Mouse (Mus musculus) ES-E14 (cell line): Measurements from ENCODE around the gene Dnah14. TPM values are rescaled to one million over a fixed set of nuclear protein-coding genes. Genes with fewer than 3 reads are reported as not detected.

ENCODE experiments used
- DNase-seq: peaks from one replicate; pipeline ENCODE4 v3.0.0-alpha.2; 2013; ENCODE audit warnings: low read depth, low spot score
- H3K27ac ChIP-seq: 2 replicates; pipeline ENCODE4 v1.5.1; 2012; ENCODE audit warnings: low read depth, mild to moderate bottlenecking, low read length, moderate library complexity, mixed read lengths; ENCODE audit not compliant: poor library complexity, insufficient read depth, severe bottlenecking
- H3K36me3 ChIP-seq: 2 replicates; pipeline ENCODE4 v1.6.1; 2012; ENCODE audit warnings: mild to moderate bottlenecking, low read length, moderate library complexity, mixed read lengths; ENCODE audit not compliant: control insufficient read depth, poor library complexity, insufficient read depth, severe bottlenecking
- H3K4me1 ChIP-seq, 2 experiments: fragments of 150-350 bp in 1 of 2; sonication (generic) in 1 of 2; 2 replicates each; pipeline ENCODE4 v1.6.1; 2012; ENCODE audit warnings: low read length in 2 of 2, mild to moderate bottlenecking in 1 of 2, mixed read lengths in 1 of 2; ENCODE audit not compliant: control insufficient read depth in 2 of 2, insufficient read depth in 2 of 2, poor library complexity in 1 of 2
- H3K4me3 ChIP-seq, 2 experiments: fragments of 150-350 bp in 1 of 2; sonication (generic) in 1 of 2; 2 replicates each; pipeline ENCODE4 v1.5.1; 2012; ENCODE audit warnings: low read length in 2 of 2, low read depth in 1 of 2, mild to moderate bottlenecking in 1 of 2, mixed read lengths in 1 of 2; ENCODE audit not compliant: insufficient read depth in 1 of 2, poor library complexity in 1 of 2, severe bottlenecking in 1 of 2
- H3K9ac ChIP-seq: 2 replicates; pipeline ENCODE4 v1.6.1; 2012; ENCODE audit warnings: low read depth, mild to moderate bottlenecking, low read length, mixed read lengths; ENCODE audit not compliant: poor library complexity, insufficient read depth, severe bottlenecking
- H3K9me3 ChIP-seq: fragments of 150-350 bp; sonication (generic); 2 replicates; pipeline ENCODE4 v1.6.1; 2012; ENCODE audit warnings: low read depth, mild to moderate bottlenecking, low read length; ENCODE audit not compliant: control insufficient read depth, insufficient read depth
- CHD2 ChIP-seq: IDR thresholded peaks from 2 replicates; pipeline ENCODE4 v1.6.1; 2014; ENCODE audit warnings: mild to moderate bottlenecking, low read depth, low read length, inconsistent platforms
- HCFC1 ChIP-seq: IDR thresholded peaks from 2 replicates; pipeline ENCODE4 v1.6.1; 2012; ENCODE audit warnings: low read length, inconsistent platforms, borderline replicate concordance; ENCODE audit not compliant: insufficient read depth
- MAFK ChIP-seq: IDR thresholded peaks from 2 replicates; pipeline ENCODE4 v1.6.1; 2014; ENCODE audit warnings: mild to moderate bottlenecking, low read depth, low read length, inconsistent platforms; ENCODE audit not compliant: insufficient read depth
- ZC3H11A ChIP-seq: IDR thresholded peaks from 2 replicates; pipeline ENCODE4 v1.6.1; 2012; ENCODE audit warnings: low read depth, mild to moderate bottlenecking, inconsistent platforms, low read length, borderline replicate concordance
- ZNF384 ChIP-seq: IDR thresholded peaks from 2 replicates; pipeline ENCODE4 v1.6.1; 2012; ENCODE audit warnings: low read depth, low read length, inconsistent platforms
- in situ Hi-C, 2 experiments: fragments of 600-800 bp; cut with MboI; formaldehyde crosslinking; loops; one replicate each; pipeline ENCODE4 v1.15.1; 2025; ENCODE audit warnings: low sequenced_read_pairs in 2 of 2, inconsistent platforms in 1 of 2; ENCODE audit not compliant: unreplicated experiment in 2 of 2
- total RNA-seq: library from RNA; depleted of rRNA; stranded (reverse); fragments of 300-350 nt; gene quantifications from 2 replicates; pipeline ENCODE4 v1.2.3, GENCODE M21; 2012

Dnah14 gene
- total RNA-seq, 1 experiment = 1.9 TPM

DNA sequence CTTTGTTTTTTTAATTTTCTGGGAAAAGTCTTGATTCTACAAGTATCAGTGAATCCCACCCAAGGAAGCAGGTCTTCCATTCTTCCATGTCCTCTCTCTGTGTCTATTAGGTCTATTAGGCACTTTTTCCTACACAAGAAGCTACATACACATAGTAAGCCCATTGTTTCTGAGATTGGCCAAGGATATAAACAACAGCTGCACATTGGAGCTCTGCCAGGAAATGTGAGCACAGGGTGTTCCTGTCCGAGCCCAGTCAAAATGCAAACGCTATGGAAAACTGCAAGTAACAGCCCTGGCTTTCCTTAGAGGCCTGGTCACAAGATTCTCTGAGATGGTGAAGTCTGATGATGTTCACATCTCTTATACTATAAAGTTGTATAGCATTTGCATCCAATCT, 217.2 kb downstream of the Dnah14 start:
- no peak for DNase-seq
- Histone ChIP-seq H3K9me3 (no peaks in the 10 kb centered on the region), H3K4me1 (no peaks in the 10 kb centered on the region), H3K4me3 (no peak overlapping the region), H3K27ac (no peak overlapping the region), H3K36me3 (no peaks in the 10 kb centered on the region), H3K9ac (no peak overlapping the region)
- TF ChIP-seq MAFK (no peak), HCFC1 (no peak), ZNF384 (no peak), ZC3H11A (no peak), CHD2 (no peak)
- in situ Hi-C loops = no loop called here

DNA sequence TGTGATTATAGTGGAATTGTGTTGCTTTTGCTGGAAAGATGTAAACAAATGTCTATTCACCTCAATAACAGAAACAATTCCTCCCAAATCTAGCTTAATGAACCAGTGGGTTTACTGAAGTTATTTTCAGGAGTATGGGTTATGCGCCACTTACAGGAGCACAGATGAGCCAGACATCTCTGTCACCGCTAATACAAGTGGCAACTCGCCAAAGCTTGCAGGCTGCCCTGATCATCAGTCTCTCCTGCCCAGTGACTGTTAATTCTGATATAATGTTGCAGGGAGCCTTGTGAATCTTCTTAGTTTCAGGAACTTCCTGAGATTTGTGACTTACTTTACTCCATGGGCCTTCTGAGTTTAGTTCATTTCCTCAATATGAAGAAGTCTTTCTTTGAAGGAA, 223.6 kb downstream of the Dnah14 start:
- Histone ChIP-seq H3K9ac (no peak overlapping the region), H3K27ac (no peak overlapping the region), H3K4me3 (no peak overlapping the region), H3K9me3 (no peaks in the 10 kb centered on the region), H3K4me1 (no peaks in the 10 kb centered on the region), H3K36me3 (no peaks in the 10 kb centered on the region)
- no peak for DNase-seq
- in situ Hi-C loops = no loop called here
- TF ChIP-seq HCFC1 (no peak), ZNF384 (no peak), CHD2 (no peak), MAFK (no peak), ZC3H11A (no peak)

GRCm38 (mm10) chr1:181800667-181801066, 224.3 kb downstream of the Dnah14 start:
- Histone ChIP-seq H3K4me3 (no peak overlapping the region), H3K9me3 (no peaks in the 10 kb centered on the region), H3K4me1 (no peaks in the 10 kb centered on the region), H3K27ac (no peak overlapping the region), H3K9ac (no peak overlapping the region), H3K36me3 (no peaks in the 10 kb centered on the region)
- no peak for TF ChIP-seq ZC3H11A
- no peak for TF ChIP-seq HCFC1
- no peak for TF ChIP-seq MAFK
- TF ChIP-seq ZNF384 = no peak
- no peak for TF ChIP-seq CHD2
- DNase-seq = no peak
- in situ Hi-C loops = no loop called here

GRCm38 (mm10) chr1:181811481-181812223, 235.3 kb downstream of the Dnah14 start:
- TF ChIP-seq CHD2 (no peak), MAFK (no peak), HCFC1 (no peak), ZC3H11A (no peak), ZNF384 (no peak)
- H3K9ac ChIP-seq = no peak overlapping the region
- in situ Hi-C loops = no loop called here
- no peak overlapping the region for H3K4me3 ChIP-seq
- H3K4me1 ChIP-seq = no peaks in the 10 kb centered on the region
- no peak for DNase-seq
- H3K27ac ChIP-seq = no peak overlapping the region
- H3K9me3 ChIP-seq = no peaks in the 10 kb centered on the region
- H3K36me3 ChIP-seq = peaks cover 12% of the 10 kb centered on the region

- Histone ChIP-seq H3K9me3 (no peaks in the 10 kb centered on the region), H3K4me3 (no peak overlapping the region), H3K36me3 (peaks cover 64% of the 10 kb centered on the region), H3K9ac (no peak overlapping the region), H3K4me1 (no peaks in the 10 kb centered on the region; a peak in 1 of 4 replicates), H3K27ac (no peak overlapping the region)
- in situ Hi-C loops = no loop called here
- TF ChIP-seq HCFC1 (no peak), MAFK (no peak), CHD2 (no peak), ZC3H11A (no peak), ZNF384 (no peak)
- DNase-seq = no peak
These were observed 250.4 kb downstream of the Dnah14 start for GRCm38 (mm10) chr1:181826716-181827115.
